Mouse (Mus musculus) embryonic fibroblast, embryonic 13.5 days (primary cell): ENCODE measurements around the gene Plxdc1.

ENCODE experiments used
- CTCF ChIP-seq: IDR thresholded peaks from 2 replicates; pipeline ENCODE4 v1.5.1; 2011; ENCODE audit warnings: mild to moderate bottlenecking, control low read depth, low read length, moderate library complexity, borderline replicate concordance; ENCODE audit not compliant: insufficient read depth
- POLR2A ChIP-seq: IDR thresholded peaks from 2 replicates; pipeline ENCODE4 v1.6.1; 2011; ENCODE audit warnings: low read depth, mild to moderate bottlenecking, control low read depth, low read length, moderate library complexity

DNA sequence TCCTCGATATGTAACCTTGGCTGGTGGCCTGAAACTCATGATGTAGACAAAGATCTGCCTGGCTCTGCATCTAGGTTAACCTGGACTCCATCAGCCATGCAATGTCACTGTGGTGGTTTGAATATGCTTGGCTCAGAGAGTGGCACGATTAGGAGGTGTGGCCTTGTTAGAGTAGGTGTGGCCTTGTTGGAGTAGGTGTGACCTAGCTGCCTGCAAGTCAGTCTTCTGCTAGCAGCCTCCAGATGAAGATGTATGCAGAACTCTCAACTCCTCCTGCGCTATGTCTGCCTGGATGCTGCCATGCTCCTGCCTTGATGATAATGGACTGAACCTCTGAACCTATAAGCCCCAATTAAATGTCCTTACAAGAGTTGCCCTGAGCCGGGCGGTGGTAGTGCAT lies 43.0 kb downstream of the Plxdc1 start:
- TF ChIP-seq POLR2A: no peak
- no peak for TF ChIP-seq CTCF
